Mouse (Mus musculus) CD4-positive, CD25-positive, alpha-beta regulatory T cell, adult 2 months (primary cell): ENCODE measurements around the gene Tedc2.
A peak's percentile ranks its signal among the peaks of the same experiment; 100 is the strongest.

ENCODE experiments used
- DNase-seq: peaks from one replicate; pipeline ENCODE4 v3.0.0-alpha.2; 2012; ENCODE audit warnings: low read depth, low spot score

Gene Tedc2

DNA sequence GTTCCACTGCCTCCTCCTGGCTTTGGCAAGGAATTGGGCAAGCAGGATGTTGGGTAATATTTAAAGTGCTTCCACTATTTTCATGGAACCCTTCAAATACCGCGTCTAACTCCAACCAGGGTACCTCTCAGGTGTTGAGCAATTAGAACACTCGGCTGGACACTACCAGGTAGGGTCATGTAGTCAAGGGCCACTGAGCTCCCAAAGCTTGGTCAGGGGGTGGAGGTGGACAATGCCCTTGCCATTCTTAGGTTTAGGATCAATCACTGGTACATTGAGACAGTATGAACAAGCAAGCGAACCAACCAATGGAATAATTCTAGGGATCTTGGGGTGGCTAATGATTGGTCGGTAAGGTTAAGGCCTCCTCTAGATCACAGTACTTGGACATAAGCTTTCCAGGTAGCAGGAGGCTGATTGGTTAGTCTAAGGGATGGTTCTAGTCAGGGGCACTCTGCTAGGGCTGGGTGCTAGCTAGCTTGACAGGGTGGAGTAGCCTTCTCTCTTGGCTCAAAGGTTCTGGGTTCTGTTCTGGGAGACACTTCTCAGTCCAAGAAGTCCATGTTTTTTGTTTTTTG, 8.1 kb downstream of the Tedc2 start:
- no peak for DNase-seq

- DNase-seq: peak; percentile 70
These were observed 8.8 kb downstream of the Tedc2 start for GRCm38 (mm10) chr17:24211631-24212440.

DNA sequence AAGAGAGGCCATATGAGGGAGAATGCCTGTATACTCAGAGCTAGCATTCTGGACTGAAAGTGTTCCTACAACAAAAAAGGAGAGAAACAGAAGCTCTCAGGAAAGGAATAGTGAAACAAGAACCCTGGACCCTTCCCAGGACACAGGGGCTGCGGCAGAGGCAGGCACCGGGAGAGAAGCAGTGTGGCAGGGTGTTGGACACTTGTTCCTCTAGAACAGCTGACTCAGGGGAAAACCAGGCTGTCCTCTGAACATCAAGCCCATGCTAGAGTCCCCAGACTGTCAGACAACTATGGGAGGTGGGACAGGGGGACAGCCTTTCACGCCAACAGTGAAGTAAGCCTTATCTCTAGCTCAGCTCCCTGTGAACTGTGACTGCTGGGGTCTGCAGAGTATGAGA, 10.1 kb downstream of the Tedc2 start:
- no peak for DNase-seq

DNA sequence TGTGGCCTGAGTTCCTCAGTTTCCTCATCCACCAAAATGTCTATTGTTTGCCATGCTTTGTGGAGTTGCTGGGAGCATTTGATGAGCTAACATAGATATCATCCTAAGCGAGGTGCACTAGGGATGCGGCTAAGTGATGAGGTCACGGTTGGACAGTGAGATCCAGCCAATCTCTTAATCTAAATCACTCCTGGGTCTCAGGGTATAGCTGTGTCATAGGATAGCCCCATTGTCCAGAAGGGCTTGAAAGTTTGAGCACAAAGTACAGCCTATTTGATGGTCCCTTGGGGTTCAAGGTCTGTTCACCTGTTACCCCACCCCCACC, 10.8 kb downstream of the Tedc2 start:
- no peak for DNase-seq

GRCm38 (mm10) chr17:24209043-24209915, 11.4 kb downstream of the Tedc2 start, which contains the start of gene Ntn3:
Gene Ntn3, minus strand, starts transcription at chr17:24209531.
- peak; percentile 31 for DNase-seq

- no peak for DNase-seq
These were observed 12.0 kb downstream of the Tedc2 start for GRCm38 (mm10) chr17:24208641-24209042.

- no peak for DNase-seq
These were observed 12.6 kb downstream of the Tedc2 start for GRCm38 (mm10) chr17:24207768-24208640.

GRCm38 (mm10) chr17:24206451-24207351, 13.9 kb downstream of the Tedc2 start:
- peak; percentile 68 for DNase-seq

DNA sequence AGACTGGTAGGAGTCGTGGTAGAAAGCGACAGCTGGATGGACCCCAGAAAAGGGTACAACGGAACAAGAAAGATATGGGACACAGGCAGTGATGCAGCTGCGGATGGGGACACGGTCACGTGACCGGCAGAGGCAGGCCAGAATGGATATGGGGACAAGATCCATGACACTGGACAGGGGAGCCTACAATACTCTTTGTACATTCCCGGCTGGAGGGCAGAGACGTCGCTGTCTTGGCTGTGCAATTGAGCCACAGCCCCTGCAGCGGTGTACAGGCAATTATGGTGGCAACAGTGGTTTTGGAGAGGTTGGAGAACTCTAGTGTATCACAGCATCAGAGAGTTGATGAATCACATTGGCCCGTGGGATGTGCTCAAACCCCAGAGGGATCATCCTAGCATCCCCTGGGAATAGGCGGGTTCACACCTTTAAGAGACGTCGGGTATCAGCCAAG, 14.7 kb downstream of the Tedc2 start:
- DNase-seq: no peak

GRCm38 (mm10) chr17:24205284-24205888, 15.3 kb downstream of the Tedc2 start, which contains the start of gene Tbc1d24:
Gene Tbc1d24, minus strand, starts transcription at chr17:24205562.
- peak; percentile 91 for DNase-seq

DNA sequence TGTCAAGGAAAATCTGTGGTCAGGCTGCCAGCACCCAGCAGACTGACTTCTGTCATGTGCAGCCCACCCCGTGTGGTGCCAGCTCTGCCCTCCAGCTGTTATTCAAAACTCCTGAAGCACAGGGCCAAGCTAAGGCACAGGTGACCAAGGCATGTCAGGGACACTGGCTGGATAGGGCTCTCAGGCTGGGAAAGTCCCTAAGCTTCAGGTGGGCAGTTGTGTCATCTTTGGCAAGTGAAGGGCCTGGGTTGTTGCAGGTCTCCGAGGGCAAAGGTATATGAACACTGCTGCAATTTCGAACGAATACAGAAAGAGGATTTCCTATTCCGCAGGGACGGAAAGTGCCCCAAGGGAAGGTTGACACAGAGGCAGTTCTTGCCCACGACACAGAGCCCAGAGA, 15.8 kb downstream of the Tedc2 start:
- no peak for DNase-seq

DNA sequence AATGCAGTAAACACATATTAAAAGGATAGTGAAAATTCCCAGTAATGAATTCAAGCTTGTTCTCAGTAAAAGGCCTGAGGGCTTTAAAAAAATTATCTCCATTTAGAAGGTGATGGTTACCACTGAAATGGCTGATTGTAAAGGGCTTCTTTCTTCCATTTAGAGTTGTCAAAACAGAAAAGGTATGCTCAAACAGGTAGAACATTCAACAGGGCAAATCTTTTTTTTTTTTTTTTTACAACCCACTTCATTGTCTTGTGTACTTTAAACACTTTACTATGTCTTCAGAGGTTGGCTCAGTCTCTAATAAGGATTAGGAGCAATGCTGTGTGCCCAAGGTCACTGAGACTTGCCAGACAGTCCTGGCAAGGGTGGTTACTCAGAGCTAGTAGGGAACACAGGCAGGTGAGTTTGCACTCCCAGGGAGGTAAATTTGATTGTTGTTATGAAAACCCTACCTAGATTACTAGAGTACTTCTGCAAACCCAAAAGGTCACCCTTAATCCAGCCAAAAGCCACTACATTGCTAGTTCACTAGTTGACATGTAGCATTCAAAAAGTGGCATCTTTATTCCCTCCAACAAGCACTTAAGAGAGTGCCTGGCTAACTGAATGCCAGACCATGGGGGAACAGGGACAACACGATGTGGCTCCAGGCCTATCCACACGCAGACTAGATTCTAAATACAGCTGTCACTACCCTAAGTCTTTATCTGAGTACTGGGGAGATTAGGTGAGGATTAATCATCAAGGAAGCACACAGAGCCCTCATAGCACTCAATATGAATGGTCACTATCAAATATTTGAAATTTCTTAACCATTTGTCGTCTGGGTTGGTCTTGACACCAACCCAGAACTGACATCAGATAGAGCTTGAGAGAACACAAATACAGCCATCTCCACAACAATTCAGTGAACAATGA, 16.8 kb downstream of the Tedc2 start:
- no peak for DNase-seq

DNA sequence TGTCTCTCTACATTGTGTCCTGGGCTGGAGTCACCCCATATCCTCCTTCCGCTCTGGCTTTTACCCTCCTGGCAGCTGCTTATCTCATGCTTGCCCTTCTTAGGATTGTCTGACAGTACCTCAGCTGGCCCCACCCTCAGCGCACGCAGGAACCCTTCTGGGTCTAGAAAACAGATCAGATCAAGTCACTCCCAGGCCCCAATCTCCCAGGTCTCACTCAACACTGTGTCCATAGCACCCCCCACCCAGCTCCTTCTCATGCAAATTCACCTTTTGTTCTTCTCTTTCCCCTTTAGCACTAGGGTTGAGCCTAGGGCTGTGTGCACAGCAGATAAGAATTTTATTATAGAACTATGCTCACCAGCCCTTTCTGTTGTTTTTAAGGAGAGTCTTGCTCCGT, 17.6 kb downstream of the Tedc2 start:
- no peak for DNase-seq

DNA sequence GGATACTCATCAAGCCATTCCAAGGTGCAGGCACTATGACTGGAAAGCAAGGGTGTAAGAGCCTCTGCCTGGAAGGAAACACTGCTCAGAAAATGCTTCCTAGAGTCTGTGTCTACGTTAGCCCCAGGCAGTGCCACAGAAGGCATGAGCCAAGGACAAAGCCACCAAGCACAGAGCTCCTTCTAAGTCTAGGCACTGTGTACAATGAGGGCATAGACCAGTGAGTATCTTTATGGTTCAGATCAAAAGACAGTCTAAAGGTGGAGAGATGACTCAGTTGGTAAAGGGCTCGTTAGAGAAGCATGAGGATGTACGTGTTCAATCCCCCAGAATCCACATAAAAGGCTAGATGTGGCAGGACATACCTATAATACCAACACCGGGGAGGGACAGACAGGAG, 19.6 kb downstream of the Tedc2 start:
- DNase-seq: no peak

DNA sequence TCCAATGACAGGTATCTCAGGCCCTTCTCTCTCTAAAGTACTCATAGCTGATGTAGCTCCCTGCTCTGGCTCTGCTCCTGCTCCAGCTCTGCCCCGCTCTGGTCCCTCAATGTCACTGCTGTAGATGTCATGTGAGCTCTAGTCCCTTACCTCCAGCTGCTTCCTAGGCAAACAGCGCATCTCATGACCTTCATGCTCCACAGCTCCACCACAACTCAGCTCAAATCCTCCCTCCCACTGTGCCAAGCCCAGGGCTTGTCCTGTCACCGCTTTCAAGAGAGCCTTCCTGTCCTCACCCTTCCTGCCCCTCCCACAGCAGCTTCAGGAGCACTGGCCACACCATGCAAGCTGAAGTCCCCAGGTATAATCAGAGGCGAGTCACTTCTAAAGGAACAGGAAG, 20.9 kb downstream of the Tedc2 start:
- no peak for DNase-seq

GRCm38 (mm10) chr17:24199252-24199651, 21.4 kb downstream of the Tedc2 start:
- no peak for DNase-seq

DNA sequence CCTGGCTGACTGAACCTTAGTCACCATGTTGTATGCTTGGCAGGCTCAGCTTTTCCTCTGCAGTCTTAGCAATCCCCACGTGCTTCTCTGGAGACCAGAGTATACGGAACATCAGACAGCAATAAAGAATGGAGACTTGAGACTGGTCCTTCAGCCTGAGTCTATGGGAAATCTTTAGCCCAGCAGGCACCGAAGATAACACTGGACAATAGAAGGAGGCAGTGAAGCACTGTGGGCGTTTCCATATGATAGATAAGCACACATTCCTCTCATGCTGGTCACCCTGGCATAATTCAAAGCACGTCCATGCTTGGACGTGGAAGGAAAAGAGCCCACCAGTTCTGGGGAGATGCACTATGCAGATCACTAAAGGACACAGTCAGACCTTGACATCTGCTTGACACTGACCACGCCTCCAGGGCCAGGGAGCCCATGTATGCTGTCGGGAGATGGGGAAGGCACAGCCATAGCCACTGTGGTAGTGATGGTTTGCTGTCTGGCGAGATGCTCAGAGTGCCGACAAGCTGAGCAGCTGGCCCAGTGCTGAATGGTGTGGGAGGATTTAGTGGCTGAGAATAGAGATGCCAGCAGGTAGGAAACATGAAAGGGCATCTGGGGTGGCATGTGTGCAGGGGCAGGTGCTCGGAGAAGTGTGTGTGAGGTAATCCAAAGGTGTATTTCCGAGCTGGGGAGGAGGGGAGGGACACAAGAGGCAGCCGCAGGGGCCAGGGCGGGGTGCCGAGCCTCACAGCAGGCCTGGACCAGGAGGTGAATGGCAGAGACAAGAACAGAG, 23.4 kb downstream of the Tedc2 start:
- no peak for DNase-seq

GRCm38 (mm10) chr17:24195349-24195748, 25.3 kb downstream of the Tedc2 start:
- DNase-seq: no peak
